Mouse (Mus musculus): ENCODE measurements around the gene Klhl12. TPM values are rescaled to one million over a fixed set of nuclear protein-coding genes. Genes with fewer than 3 reads are reported as not detected.
A peak's percentile ranks its signal among the peaks of the same experiment; 100 is the strongest.

Klhl12 gene
- polyA plus RNA-seq (2012; rRNA removed), result 26.3 and 28.4 TPM in 2 replicates

DNA sequence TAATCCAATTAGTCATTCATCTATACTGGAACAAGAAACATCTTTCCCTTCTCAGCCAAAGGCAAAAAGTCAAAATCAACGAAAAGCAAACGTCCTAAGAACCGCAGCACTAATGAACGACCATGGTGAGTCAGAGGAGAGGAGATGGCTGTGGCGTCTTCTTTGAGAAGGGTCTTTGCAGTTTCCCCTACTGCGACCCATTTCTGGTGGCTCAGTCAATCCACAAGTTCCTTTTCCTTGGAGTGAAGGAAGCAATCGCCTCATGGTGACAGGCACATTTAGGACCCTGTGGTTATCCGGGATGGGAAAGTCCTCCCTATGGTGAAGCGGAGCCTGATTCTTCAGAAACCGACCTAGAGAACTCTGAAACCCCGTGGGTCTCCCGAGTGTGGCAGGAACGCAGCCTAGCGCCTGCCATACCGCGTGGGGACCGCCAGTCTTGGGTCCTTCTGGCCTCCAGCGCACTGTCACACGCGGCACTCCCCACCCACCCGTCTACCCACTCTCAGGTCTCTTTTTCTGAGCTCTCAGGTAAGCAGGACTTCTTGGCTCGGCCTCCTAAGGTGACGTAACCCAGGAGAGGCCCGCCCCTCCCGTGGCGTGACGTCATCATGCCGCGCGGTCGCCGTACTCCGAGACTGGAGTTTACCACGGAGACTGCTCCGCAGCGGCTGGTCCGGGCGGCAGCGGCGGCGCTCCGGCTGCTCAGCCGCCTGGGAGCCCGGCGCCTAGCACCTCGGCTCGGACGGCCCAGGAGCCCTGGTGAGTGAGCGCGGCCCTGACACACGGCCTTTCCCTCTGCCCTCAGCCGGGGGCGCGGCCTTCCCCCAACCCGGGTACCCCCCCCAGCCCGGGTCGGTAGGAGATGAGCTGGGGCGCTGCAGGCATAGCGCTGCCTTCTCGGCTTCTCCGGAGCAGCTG, at the start of gene Klhl12:
Gene Klhl12, plus strand, starts transcription at position 628 of the 921 bp plus-strand sequence.
- no peak within 1 kb of the TSS for H3K27ac ChIP-seq (ENCODE audit: insufficient read depth, low read length)
- H3K4me3 ChIP-seq (ENCODE audit: insufficient read depth, low read length), result peak within 1 kb of the TSS; percentile 73
- TF ChIP-seq CTCF (IDR thresholded peaks at IDR 0.05; ENCODE audit: extremely low read depth, insufficient read depth, low read length), result no peak
- peak; percentile 63; the same call in 1 of the 2 replicates for TF ChIP-seq POLR2A (IDR thresholded peaks at IDR 0.05; ENCODE audit: extremely low read depth, insufficient read depth, low read length)
- H3K4me1 ChIP-seq (ENCODE audit: control insufficient read depth, insufficient read depth, low read length), result no peaks in the 10 kb centered on the region; the same call in 1 of the 2 replicates

DNA sequence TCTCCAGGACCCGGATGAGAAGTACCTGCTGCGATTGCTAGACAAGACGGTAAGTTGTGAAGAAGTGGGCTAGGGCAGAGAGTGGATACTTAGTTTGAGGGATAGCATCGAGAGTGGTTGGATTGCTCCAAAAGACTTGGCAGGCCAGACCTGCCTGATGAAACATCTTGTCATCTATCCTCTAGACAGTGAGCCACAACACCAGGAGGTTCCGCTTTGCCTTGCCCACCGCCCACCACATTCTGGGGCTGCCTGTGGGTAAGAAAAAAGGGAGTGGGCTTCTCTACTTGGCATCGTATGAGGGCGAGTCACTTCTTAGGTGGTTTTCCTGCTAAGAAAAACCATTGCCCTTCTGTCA, 48.9 kb upstream of the Klhl12 start:
- Histone ChIP-seq H3K4me3 (ENCODE audit: insufficient read depth, low read length) (peak overlapping the region; percentile 69), H3K4me1 (ENCODE audit: control insufficient read depth, insufficient read depth, low read length) (no peaks in the 10 kb centered on the region), H3K27ac (ENCODE audit: insufficient read depth, low read length) (no peak overlapping the region)
- TF ChIP-seq CTCF (IDR thresholded peaks at IDR 0.05; ENCODE audit: extremely low read depth, insufficient read depth, low read length) (no peak), POLR2A (IDR thresholded peaks at IDR 0.05; ENCODE audit: extremely low read depth, insufficient read depth, low read length) (no peak)

DNA sequence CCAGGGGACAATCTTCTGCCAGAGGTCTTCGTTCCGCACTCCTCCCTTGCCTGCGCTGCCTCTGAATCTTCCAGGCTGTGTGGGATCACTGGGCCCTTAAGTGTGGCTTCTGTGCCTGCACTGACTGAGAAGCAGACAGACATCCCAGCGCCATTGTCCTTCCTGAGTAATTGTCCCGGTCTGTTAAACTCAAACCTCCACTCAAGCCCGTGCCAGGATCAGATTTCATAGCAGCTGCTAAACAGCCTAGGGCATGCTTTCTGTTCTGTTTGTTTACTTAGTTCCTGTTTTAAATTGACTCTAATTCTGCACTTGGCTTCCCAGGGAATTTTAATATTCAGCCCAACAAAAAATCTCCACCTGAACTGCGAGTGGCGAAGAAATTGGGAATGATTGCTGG, 47.3 kb upstream of the Klhl12 start:
- Histone ChIP-seq H3K4me3 (ENCODE audit: insufficient read depth, low read length) (no peak overlapping the region), H3K27ac (ENCODE audit: insufficient read depth, low read length) (no peak overlapping the region), H3K4me1 (ENCODE audit: control insufficient read depth, insufficient read depth, low read length) (no peaks in the 10 kb centered on the region)
- TF ChIP-seq POLR2A (IDR thresholded peaks at IDR 0.05; ENCODE audit: extremely low read depth, insufficient read depth, low read length), result no peak
- no peak for TF ChIP-seq CTCF (IDR thresholded peaks at IDR 0.05; ENCODE audit: extremely low read depth, insufficient read depth, low read length)

DNA sequence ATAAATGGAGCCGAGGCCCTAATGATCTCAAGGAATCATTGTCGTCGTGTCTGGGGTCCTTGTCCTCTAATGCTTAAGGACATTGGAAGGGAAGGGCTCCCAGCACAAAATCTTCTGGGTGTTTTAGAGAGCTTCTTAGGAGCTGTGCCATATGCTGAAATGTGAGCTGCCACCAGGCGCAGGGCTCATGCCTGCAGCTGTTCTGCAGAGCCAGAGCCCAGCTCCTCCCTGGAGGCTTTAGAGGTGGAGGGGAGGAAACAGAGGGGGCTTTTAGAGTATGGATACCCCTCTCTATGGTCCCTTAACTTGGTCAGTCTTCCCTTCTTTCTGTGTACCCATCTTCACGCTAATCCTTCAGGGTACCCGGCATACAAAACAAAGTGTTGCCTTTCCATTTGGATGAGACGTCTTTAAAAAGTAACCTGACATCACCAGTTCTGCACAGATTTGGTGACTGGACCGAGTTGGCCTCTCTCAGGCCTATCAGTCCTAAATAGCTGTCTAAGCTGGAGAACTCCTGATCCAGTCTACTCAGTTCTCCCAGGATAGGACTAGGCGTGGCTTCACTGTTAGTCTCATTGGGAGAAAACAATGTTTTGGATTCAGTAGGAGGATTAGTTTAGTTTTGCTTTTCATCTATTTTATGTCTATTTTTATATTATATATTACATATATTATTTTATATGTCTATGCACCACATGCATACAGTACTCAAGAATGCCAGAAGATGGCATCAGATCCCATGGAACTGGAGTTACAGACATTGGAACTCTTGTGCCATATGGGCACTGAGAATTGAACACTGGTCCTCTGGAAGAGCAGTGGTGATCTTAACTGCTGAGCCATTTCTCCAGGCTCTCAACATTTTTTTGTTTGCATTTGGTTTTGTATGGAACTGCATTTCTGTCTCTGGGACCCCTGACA, 43.4 kb upstream of the Klhl12 start:
- TF ChIP-seq POLR2A (IDR thresholded peaks at IDR 0.05; ENCODE audit: extremely low read depth, insufficient read depth, low read length), result no peak
- no peak for TF ChIP-seq CTCF (IDR thresholded peaks at IDR 0.05; ENCODE audit: extremely low read depth, insufficient read depth, low read length)
- Histone ChIP-seq H3K4me3 (ENCODE audit: insufficient read depth, low read length) (no peak overlapping the region), H3K4me1 (ENCODE audit: control insufficient read depth, insufficient read depth, low read length) (peaks cover 2% of the 10 kb centered on the region; the same call in 1 of the 2 replicates), H3K27ac (ENCODE audit: insufficient read depth, low read length) (no peak overlapping the region)

DNA sequence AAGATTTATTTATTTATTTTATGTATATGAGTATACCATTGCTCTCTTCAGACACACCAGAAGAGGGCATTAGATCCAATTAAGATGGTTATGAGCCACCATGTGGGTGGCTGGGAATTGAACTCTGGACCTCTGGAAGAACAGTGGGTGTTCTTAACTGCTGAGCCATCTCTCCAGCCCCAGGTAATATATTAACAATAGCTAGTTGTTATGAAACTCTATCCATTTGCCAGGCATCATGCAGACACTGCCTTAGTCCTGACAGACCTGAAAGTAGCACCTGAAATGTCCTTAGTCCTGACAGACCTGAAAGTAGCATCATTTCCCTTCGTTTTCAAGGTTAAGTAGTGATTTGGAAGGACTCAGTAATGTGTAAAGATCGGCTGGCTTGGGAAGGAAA, 41.3 kb upstream of the Klhl12 start:
- Histone ChIP-seq H3K4me3 (ENCODE audit: insufficient read depth, low read length) (no peak overlapping the region), H3K4me1 (ENCODE audit: control insufficient read depth, insufficient read depth, low read length) (peaks cover 4% of the 10 kb centered on the region; the same call in 1 of the 2 replicates), H3K27ac (ENCODE audit: insufficient read depth, low read length) (no peak overlapping the region)
- TF ChIP-seq POLR2A (IDR thresholded peaks at IDR 0.05; ENCODE audit: extremely low read depth, insufficient read depth, low read length), result no peak

DNA sequence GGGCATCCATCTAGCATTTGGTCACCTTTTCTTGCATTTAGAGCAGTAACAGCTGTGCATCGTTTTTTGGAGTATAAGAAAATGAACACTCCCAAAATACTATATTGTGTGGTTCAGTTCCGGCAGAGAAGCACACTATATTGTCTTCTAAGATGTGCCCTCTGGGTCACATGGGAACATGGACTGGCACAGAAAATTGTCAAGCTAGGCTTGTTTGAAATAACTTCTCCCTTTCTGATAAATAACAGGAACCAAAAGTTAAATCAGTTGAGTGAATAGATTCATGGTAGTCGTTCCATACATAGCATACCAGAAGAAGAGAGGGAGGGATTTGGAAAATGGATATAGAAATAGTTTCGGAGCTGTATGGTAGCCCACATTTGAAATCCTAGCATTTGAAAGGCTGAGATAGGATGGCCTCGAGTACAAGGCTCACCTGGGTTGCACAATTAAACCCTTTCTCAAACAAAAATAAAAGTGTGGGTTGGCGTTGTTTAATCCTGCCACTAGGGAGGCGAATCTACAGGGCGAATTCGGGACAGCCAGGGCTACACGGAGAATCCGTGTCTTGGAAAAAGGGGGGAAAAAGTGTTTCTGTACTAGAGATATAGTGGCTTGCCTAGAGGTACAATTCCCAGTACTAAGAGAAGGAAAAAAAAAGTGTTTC, 40.7 kb upstream of the Klhl12 start:
- Histone ChIP-seq H3K4me1 (ENCODE audit: control insufficient read depth, insufficient read depth, low read length) (peaks cover 6% of the 10 kb centered on the region; the same call in 1 of the 2 replicates), H3K4me3 (ENCODE audit: insufficient read depth, low read length) (peak overlapping the region; percentile 99), H3K27ac (ENCODE audit: insufficient read depth, low read length) (0 out of 2 replicates have a peak overlapping the region, but pooled peaks have one; percentile 63)
- TF ChIP-seq POLR2A (IDR thresholded peaks at IDR 0.05; ENCODE audit: extremely low read depth, insufficient read depth, low read length), result no peak

DNA sequence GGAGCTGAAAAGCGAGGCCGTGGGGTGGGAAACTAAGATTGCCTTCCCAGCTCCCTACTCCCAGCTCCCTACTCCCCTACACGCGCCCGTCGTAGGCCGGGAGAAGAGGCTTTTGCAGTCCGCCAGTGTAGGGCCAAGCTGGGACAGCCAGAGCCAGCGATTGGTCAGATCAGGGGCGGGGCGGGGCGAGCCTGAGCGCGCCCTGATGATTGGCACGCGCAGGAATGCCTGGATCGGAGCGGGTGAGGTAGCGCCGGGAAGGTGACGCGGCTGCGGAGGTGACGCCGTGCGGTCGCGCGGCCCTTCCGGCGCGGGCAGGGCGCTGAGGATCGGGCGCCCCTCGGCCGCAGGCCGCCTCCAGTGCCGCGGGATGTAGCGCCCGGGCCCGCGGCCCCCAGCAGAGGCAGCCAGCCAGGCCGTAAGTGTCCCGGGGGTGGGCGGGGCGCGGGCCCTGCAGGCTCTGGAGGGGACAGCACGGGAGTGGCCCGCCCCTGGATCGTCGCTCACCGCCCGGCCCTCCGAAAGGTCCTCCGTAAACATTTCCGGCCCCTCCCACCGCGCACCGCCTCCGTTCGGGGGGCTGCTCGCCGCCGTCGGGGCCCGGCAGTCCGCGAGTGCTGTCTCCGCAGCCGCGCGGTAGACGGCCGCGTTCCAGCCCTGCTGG, 40.0 kb upstream of the Klhl12 start, which contains the start of gene Adipor1:
Gene Adipor1, plus strand, starts transcription at position 211 of the 664 bp plus-strand sequence.
- peaks cover 6% of the 10 kb centered on the region for H3K4me1 ChIP-seq (ENCODE audit: control insufficient read depth, insufficient read depth, low read length)
- peak within 1 kb of the TSS; percentile 99 for H3K4me3 ChIP-seq (ENCODE audit: insufficient read depth, low read length)
- TF ChIP-seq CTCF (IDR thresholded peaks at IDR 0.05; ENCODE audit: extremely low read depth, insufficient read depth, low read length) (no peak), POLR2A (IDR thresholded peaks at IDR 0.05; ENCODE audit: extremely low read depth, insufficient read depth, low read length) (peak; percentile 79)
- H3K27ac ChIP-seq (ENCODE audit: insufficient read depth, low read length), result peak within 1 kb of the TSS; percentile 63

DNA sequence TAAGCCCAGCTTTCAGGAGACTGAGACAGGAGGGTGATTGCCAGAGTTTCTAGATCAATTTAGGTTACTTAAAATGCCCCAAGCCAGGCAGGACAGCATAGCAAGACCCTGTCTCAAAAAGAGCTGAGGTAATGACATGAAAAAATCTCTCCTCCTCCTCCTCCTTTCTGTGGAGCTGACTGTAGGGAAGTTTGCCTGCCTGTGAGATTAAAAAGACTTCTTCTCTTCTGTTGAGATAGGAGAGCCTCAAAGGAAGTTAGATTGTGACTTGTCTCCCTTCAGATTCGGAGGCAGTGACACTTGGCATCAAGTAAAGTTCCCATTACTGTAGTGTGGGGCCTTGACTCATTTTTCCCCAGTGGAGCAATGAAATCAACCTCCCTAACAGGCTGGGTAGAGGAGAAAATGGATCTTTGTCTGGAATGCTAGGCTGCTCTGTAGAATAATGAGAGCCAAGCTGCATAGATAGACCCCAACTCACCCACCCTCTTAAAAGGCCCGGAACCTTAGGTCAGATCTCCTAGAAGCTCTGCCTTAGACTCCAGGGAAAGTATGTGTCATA, 36.8 kb upstream of the Klhl12 start:
- Histone ChIP-seq H3K27ac (ENCODE audit: insufficient read depth, low read length) (no peak overlapping the region), H3K4me3 (ENCODE audit: insufficient read depth, low read length) (no peak overlapping the region), H3K4me1 (ENCODE audit: control insufficient read depth, insufficient read depth, low read length) (peaks cover 8% of the 10 kb centered on the region)
- no peak for TF ChIP-seq POLR2A (IDR thresholded peaks at IDR 0.05; ENCODE audit: extremely low read depth, insufficient read depth, low read length)
- no peak for TF ChIP-seq CTCF (IDR thresholded peaks at IDR 0.05; ENCODE audit: extremely low read depth, insufficient read depth, low read length)

Data from cortical plate, adult 2 months (tissue).